Mouse (Mus musculus): ENCODE results near the gene Stub1.

The Stub1 gene

GRCm38 (mm10) chr17:25868601-25869191 lies 35.5 kb upstream of the Stub1 start, which contains the start of gene Mcrip2:
Mcrip2 (minus strand) TSS chr17:25868764.
- in situ Hi-C loops (cut with MboI, MseI), result no loop called here

GRCm38 (mm10) chr17:25867836-25868600 lies 34.8 kb upstream of the Stub1 start:
- in situ Hi-C loops (cut with MboI, MseI), result no loop called here

GRCm38 (mm10) chr17:25867509-25867835 lies 34.3 kb upstream of the Stub1 start:
- in situ Hi-C loops (cut with MboI, MseI), result no loop called here

- in situ Hi-C loops (cut with MboI, MseI), result no loop called here
Observed at GRCm38 (mm10) chr17:25866172-25866571, 33.0 kb upstream of the Stub1 start.

GRCm38 (mm10) chr17:25865288-25865687 lies 32.1 kb upstream of the Stub1 start:
- in situ Hi-C loops (cut with MboI, MseI), result no loop called here

GRCm38 (mm10) chr17:25864311-25864710 lies 31.1 kb upstream of the Stub1 start:
- in situ Hi-C loops (cut with MboI, MseI), result no loop called here

GRCm38 (mm10) chr17:25863681-25864080 lies 30.5 kb upstream of the Stub1 start:
- in situ Hi-C loops (cut with MboI, MseI), result no loop called here

GRCm38 (mm10) chr17:25861704-25862612 lies 28.8 kb upstream of the Stub1 start:
- in situ Hi-C loops (cut with MboI, MseI), result no loop called here

GRCm38 (mm10) chr17:25860832-25861703 lies 27.9 kb upstream of the Stub1 start, which contains the start of gene Wdr90:
Wdr90 (minus strand) TSS chr17:25861501.
- in situ Hi-C loops (cut with MboI, MseI), result no loop called here

- in situ Hi-C loops (cut with MboI, MseI), result no loop called here
Observed at GRCm38 (mm10) chr17:25860229-25860628, 27.0 kb upstream of the Stub1 start.

- in situ Hi-C loops (cut with MboI, MseI), result no loop called here
Observed at GRCm38 (mm10) chr17:25844396-25844901, 11.2 kb upstream of the Stub1 start, which contains the start of gene Rhot2. Rhot2 (minus strand) TSS chr17:25844851.

GRCm38 (mm10) chr17:25843636-25844395 lies 10.6 kb upstream of the Stub1 start:
- in situ Hi-C loops (cut with MboI, MseI), result no loop called here

- in situ Hi-C loops (cut with MboI, MseI), result no loop called here
Observed at GRCm38 (mm10) chr17:25843122-25843521, 9.9 kb upstream of the Stub1 start.

- in situ Hi-C loops (cut with MboI, MseI), result no loop called here
Observed at GRCm38 (mm10) chr17:25842509-25842908, 9.3 kb upstream of the Stub1 start.

GRCm38 (mm10) chr17:25841117-25841880 lies 8.1 kb upstream of the Stub1 start, which contains the start of gene Gm20683:
Gm20683 (minus strand) TSS chr17:25841763.
- in situ Hi-C loops (cut with MboI, MseI), result no loop called here

GRCm38 (mm10) chr17:25840519-25840918 lies 7.3 kb upstream of the Stub1 start:
- in situ Hi-C loops (cut with MboI, MseI), result no loop called here

GRCm38 (mm10) chr17:25839455-25840235 lies 6.4 kb upstream of the Stub1 start:
- in situ Hi-C loops (cut with MboI, MseI), result no loop called here

GRCm38 (mm10) chr17:25838904-25839303 lies 5.7 kb upstream of the Stub1 start:
- in situ Hi-C loops (cut with MboI, MseI), result no loop called here
